Mouse (Mus musculus) MEL (cell line): ENCODE measurements at regions not wholly inside any gene's neighbourhood (a gene's known extent, or its start where the extent isn't known, plus 50 kb on each side); places are given as distances from the start of the nearest gene placed in this dataset.

Experiments used
- DNase-seq: peaks from one replicate; pipeline ENCODE4 v3.0.0; 2011; ENCODE audit warnings: low read depth, low spot score
- H3K27ac ChIP-seq: 2 replicates; pipeline ENCODE4 v1.5.1; 2012; ENCODE audit warnings: low read depth, mild to moderate bottlenecking, control low read depth, low read length, moderate library complexity; ENCODE audit not compliant: control insufficient read depth
- H3K27me3 ChIP-seq, 2 experiments: fragments of 150-350 bp in 1 of 2; sonication (generic) in 1 of 2; 2 replicates each; pipeline ENCODE4 v1.6.1; 2012; ENCODE audit warnings: low read length in 2 of 2, mild to moderate bottlenecking in 2 of 2, improper control_type of control experiment in 1 of 2, moderate library complexity in 1 of 2; ENCODE audit not compliant: insufficient read depth in 2 of 2, control insufficient read depth in 1 of 2
- H3K36me3 ChIP-seq, 2 experiments: 2 replicates each; pipeline ENCODE4 v1.6.1; 2012 to 2014; ENCODE audit warnings: low read length in 2 of 2, improper control_type of control experiment in 1 of 2, inconsistent platforms in 1 of 2, mild to moderate bottlenecking in 1 of 2; ENCODE audit not compliant: insufficient read depth in 2 of 2, control insufficient read depth in 1 of 2
- H3K4me1 ChIP-seq, 2 experiments: fragments of 150-350 bp in 1 of 2; sonication (generic) in 1 of 2; 2 replicates each; pipeline ENCODE4 v1.6.1; 2012; ENCODE audit warnings: low read length in 2 of 2, improper control_type of control experiment in 1 of 2, mild to moderate bottlenecking in 1 of 2; ENCODE audit not compliant: insufficient read depth in 2 of 2, control insufficient read depth in 1 of 2
- H3K4me3 ChIP-seq, 2 experiments: fragments of 150-350 bp in 1 of 2; sonication (generic) in 1 of 2; 2 replicates each; pipeline ENCODE4 v1.5.1; 2012; ENCODE audit warnings: low read depth in 2 of 2, low read length in 2 of 2, mild to moderate bottlenecking in 2 of 2, moderate library complexity in 2 of 2, control low read depth in 1 of 2, improper control_type of control experiment in 1 of 2; ENCODE audit not compliant: control insufficient read depth in 1 of 2, insufficient read depth in 1 of 2
- H3K79me2 ChIP-seq: 2 replicates; pipeline ENCODE4 v1.6.1; 2012; ENCODE audit warnings: mild to moderate bottlenecking, low read length, moderate library complexity; ENCODE audit not compliant: control insufficient read depth, poor library complexity, insufficient read depth
- H3K9ac ChIP-seq: 2 replicates; pipeline ENCODE4 v1.6.1; 2012; ENCODE audit warnings: low read depth, mild to moderate bottlenecking, control low read depth, low read length, moderate library complexity; ENCODE audit not compliant: control insufficient read depth, poor library complexity, severe bottlenecking
- H3K9me3 ChIP-seq: fragments of 150-350 bp; sonication (generic); replicated peaks from 2 replicates; pipeline ENCODE4 v1.6.1; 2012; ENCODE audit warnings: mild to moderate bottlenecking, low read length, improper control_type of control experiment, moderate library complexity; ENCODE audit not compliant: insufficient read depth
- CHD2 ChIP-seq: IDR thresholded peaks from 2 replicates; pipeline ENCODE4 v1.6.1; 2011; ENCODE audit warnings: low read length, improper control_type of control experiment
- MAFK ChIP-seq: IDR thresholded peaks from 2 replicates; pipeline ENCODE4 v1.6.1; 2011; ENCODE audit warnings: low read depth, mild to moderate bottlenecking, low read length, improper control_type of control experiment, borderline replicate concordance
- ZNF384 ChIP-seq: IDR thresholded peaks from 2 replicates; pipeline ENCODE4 v1.6.1; 2012; ENCODE audit warnings: low read depth, mild to moderate bottlenecking, inconsistent platforms, low read length, improper control_type of control experiment

DNA sequence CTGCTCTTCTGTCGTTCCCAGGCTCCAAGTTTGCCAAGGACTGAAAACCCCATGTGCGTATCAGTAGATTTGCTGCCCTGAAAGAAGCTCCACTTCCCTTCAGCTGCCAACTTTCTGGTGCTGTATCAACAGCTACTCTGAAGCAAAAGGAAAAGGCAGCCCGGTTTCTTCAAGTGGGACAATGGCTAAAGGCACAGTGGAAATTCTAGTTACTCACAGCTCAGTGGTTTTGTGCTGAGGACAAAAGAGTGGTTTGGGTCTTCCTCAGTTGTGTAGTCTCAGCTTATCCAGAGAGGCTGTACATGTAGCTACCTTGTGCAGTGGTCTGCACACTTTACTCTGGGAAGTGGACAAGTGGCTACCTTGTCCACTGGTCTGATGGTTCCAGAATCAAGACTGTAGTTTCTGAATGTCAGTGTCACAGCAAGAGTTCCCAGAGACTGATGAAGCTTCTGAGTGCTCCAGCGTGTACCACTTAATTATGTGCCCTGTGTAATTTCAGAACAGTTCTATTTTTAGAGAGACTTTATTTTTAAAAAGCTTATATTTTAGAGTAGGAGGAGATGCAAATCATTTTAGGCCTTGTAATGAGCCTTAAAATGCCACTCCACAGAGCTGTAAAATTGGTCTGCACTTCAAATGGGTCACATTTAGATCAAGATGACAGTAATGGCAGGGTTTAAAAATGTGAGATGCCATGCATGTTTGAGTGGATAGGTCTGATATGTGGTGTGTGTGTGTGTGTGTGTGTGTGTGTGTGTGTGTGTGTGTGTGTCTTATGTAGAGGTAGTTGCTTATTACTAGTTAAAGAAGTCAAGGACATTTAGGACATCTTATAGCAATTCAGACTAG lies 52.4 kb upstream of the Plppr4 start:
- H3K4me3 ChIP-seq = no peak overlapping the region
- DNase-seq = no peak
- H3K36me3 ChIP-seq = no peaks in the 10 kb centered on the region
- H3K9ac ChIP-seq = no peak overlapping the region
- H3K79me2 ChIP-seq = no peaks in the 10 kb centered on the region
- H3K4me1 ChIP-seq = no peaks in the 10 kb centered on the region
- no peaks in the 10 kb centered on the region for H3K27me3 ChIP-seq
- TF ChIP-seq CHD2 (no peak), ZNF384 (no peak), MAFK (no peak)
- H3K9me3 ChIP-seq = no peaks in the 10 kb centered on the region
- no peak overlapping the region for H3K27ac ChIP-seq
